ENCODE assay signal across 8 mouse cellular contexts in the genomic region with DNA sequence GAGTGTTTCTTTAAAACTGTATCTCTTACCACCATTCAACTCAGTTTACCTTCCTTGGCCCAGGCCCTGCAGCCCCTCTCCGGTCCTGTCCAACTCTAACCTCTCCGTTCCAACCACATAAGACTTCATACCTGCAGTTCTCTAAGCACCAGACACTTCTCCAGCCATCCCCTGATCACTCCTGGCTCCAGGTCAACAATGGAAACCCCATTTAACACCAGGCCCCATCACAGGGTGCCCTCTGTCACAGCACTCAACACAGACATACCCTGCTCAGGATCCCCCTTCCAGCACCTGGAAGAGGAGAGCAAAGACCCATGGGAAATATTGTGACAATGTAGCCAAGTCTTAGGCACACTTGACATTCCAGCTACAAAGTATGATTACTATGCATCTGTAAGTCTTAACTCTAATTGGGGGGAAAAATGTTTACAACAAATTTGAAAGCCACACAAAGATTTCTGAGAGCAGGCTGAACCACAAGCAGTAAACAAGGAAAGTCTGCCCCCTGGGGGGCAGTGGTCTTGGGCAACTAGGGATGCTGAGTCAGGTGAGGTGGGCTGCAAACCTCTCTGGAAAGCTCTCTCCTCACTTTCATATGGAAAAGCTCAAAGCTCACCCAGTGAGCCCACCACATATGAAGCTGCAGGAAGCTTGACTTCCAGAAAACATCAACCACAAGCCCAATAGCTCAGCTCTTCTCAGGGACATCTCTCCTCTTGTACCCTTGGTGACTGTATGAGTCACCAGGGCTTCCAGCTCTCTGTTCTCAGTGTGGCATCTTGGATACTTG. TPM values are rescaled to one million over a fixed set of nuclear protein-coding genes. Genes with fewer than 3 reads are reported as not detected.
DNase-seq lines count a peak whose midpoint lies in the region; ATAC-seq and TF ChIP-seq lines count a peak whose summit lies in the region.

No protein-coding gene starts in this region.

- no peaks in the 10 kb centered on the region for H3K27me3 ChIP-seq in limb, embryonic 14.5 days (ENCODE audit: control insufficient read depth, insufficient read depth, low read length)

- no peak overlapping the region for H3K27ac ChIP-seq in bone marrow macrophage, adult 2 months (ENCODE audit: insufficient read depth, low read depth, low read length)
- no peak overlapping the region for H3K27ac ChIP-seq in limb, embryonic 14.5 days (replicated peaks; ENCODE audit: low read depth, low read length)
- H3K27ac ChIP-seq in olfactory bulb, adult 2 months (ENCODE audit: insufficient read depth, low read depth, low read length) = no peak overlapping the region

- 0 out of 2 replicates have a peak, but pooled peaks have one; percentile 14 for TF ChIP-seq CTCF in bone marrow macrophage, adult 2 months (IDR thresholded peaks at IDR 0.05; ENCODE audit: low read depth, low read length)
- TF ChIP-seq CTCF in olfactory bulb, adult 2 months (IDR thresholded peaks at IDR 0.05; ENCODE audit: insufficient read depth, low read depth, low read length) = no peak

- H3K4me3 ChIP-seq in bone marrow macrophage, adult 2 months (ENCODE audit: insufficient read depth, low read length) = no peak overlapping the region
- H3K4me3 ChIP-seq in limb, embryonic 14.5 days (replicated peaks; ENCODE audit: low read length) = peak overlapping the region; percentile 72
- peak overlapping the region; percentile 65 for H3K4me3 ChIP-seq in olfactory bulb, adult 2 months (ENCODE audit: insufficient read depth, low read depth, low read length)

- TF ChIP-seq POLR2A in bone marrow macrophage, adult 2 months (IDR thresholded peaks at IDR 0.05; ENCODE audit: borderline replicate concordance, low read depth, low read length) = no peak
- no peak for TF ChIP-seq POLR2A in limb, embryonic 14.5 days (IDR thresholded peaks at IDR 0.05; ENCODE audit: borderline replicate concordance, extremely low read depth, insufficient read depth, insufficient read length)
- no peak for TF ChIP-seq POLR2A in olfactory bulb, adult 2 months (IDR thresholded peaks at IDR 0.05; ENCODE audit: insufficient read depth, low read depth, low read length)

- peaks cover 50% of the 10 kb centered on the region for H3K4me1 ChIP-seq in bone marrow macrophage, adult 2 months (ENCODE audit: control insufficient read depth, insufficient read depth, low read length)
- H3K4me1 ChIP-seq in limb, embryonic 14.5 days (ENCODE audit: control insufficient read depth, insufficient read depth, low read length) = peaks cover 38% of the 10 kb centered on the region
- peaks cover 21% of the 10 kb centered on the region for H3K4me1 ChIP-seq in olfactory bulb, adult 2 months (ENCODE audit: control insufficient read depth, insufficient read depth, low read length)

- ATAC-seq in limb, embryonic 14.5 days (ENCODE audit: low FRiP score, low read depth) = no peak

- H3K9me3 ChIP-seq in limb, embryonic 14.5 days (ENCODE audit: control insufficient read depth, low read length) = no peaks in the 10 kb centered on the region

- peak overlapping the region; percentile 96 for H3K4me2 ChIP-seq in limb, embryonic 14.5 days (replicated peaks; ENCODE audit: low read depth, low read length, severe bottlenecking)

- no peak overlapping the region; the same call in 1 of the 2 replicates for H3K9ac ChIP-seq in limb, embryonic 14.5 days (ENCODE audit: low read depth, low read length, severe bottlenecking)

- DNase-seq in adrenal gland, adult 2 months = peak; percentile 21
- DNase-seq in adrenal gland, postnatal 25 days = no peak
- DNase-seq in heart, postnatal 4 days = peak; percentile 64
- peak; percentile 55 for DNase-seq in limb, embryonic 14.5 days (ENCODE audit: low spot score)
- no peak for DNase-seq in cerebellum, adult 11 months
- DNase-seq in embryo, embryonic 10 days (ENCODE audit: low spot score) = no peak

- peaks cover 6% of the 10 kb centered on the region; the same call in 1 of the 2 replicates for H3K36me3 ChIP-seq in limb, embryonic 14.5 days (ENCODE audit: control insufficient read depth, insufficient read depth, low read length)

- 88% methylated on average over 2 of the region's 2 CpGs for WGBS in limb, embryonic 14.5 days
- WGBS in olfactory bulb, adult 2 months = 75% methylated on average over 2 of the region's 2 CpGs

RNA-seq across cellular contexts. Expression of gene Shb, which starts 4.5 kb away (rescaled TPM):
- total RNA-seq in adrenal gland, adult 2 months (2021) = 100 to 1,000 TPM in 1 of 2 experiments, 10 to 100 TPM in 1; 48.7 to 154 TPM
- 71.0 and 106 TPM in 2 replicates for polyA plus RNA-seq in adrenal gland, adult 2 months (2012; rRNA removed)
- 88.4 and 94.4 TPM in 2 replicates for total RNA-seq in adrenal gland, postnatal 25 days (2021)
- 9.8 and 14.8 TPM in 2 replicates for polyA plus RNA-seq in bone marrow macrophage, adult 2 months (2012; ENCODE audit: insufficient read depth, insufficient read length, missing spikeins)
- 10 to 100 TPM; 69.3 to 70.9 TPM for total RNA-seq in heart, postnatal 4 days (2021)
- polyA plus RNA-seq in limb, embryonic 14.5 days (2012; rRNA removed) = 19.0 and 20.9 TPM in 2 replicates
- polyA plus RNA-seq in limb, embryonic 14.5 days (2014; fragmentation: Nextera tagmentation; extraction: Ambion mirVana) = 9.2 and 10.6 TPM in 2 replicates
- polyA plus RNA-seq in olfactory bulb, adult 2 months (2012; ENCODE audit: insufficient read depth, insufficient read length, low replicate concordance, missing spikeins) = not detected in 2 replicates

Comparison
In these comparisons a context has a peak if more than half of its experiments do, and no peak if none do; other contexts are left out.
1. DNase-seq: peak in adrenal gland, adult 2 months (single experiment), heart, postnatal 4 days (single experiment) and limb, embryonic 14.5 days (single experiment); none in adrenal gland, postnatal 25 days (single experiment), cerebellum, adult 11 months (single experiment) and embryo, embryonic 10 days (single experiment).
2. RNA of gene Shb, which starts 4.5 kb away (polyA plus RNA-seq): 71.0 to 106 TPM in adrenal gland, adult 2 months, 9.2 to 20.9 TPM in limb, embryonic 14.5 days and 9.8 to 14.8 TPM in bone marrow macrophage, adult 2 months; not detected in olfactory bulb, adult 2 months; every median in the first group is over 10 times any median in the second.